Mouse (Mus musculus) limb, embryonic 13.5 days (tissue): ENCODE results near the gene Bcas3. TPM values are rescaled to one million over a fixed set of nuclear protein-coding genes. Genes with fewer than 3 reads are reported as not detected.
A peak's percentile ranks its signal among the peaks of the same experiment; 100 is the strongest.

Experiments used
- ATAC-seq: fragments of 200-750 bp; cut with Nextera tagmentation; 2 replicates; pipeline ENCODE4 v1.8.0; 2017; ENCODE audit warnings: low read depth, moderate number of reproducible peaks, moderate TSS enrichment; ENCODE audit not compliant: low FRiP score
- H3K27ac ChIP-seq: fragments of 300-500 bp; sonication (generic); 2 replicates; pipeline ENCODE4 v1.5.1; 2015; ENCODE audit warnings: inconsistent platforms, mild to moderate bottlenecking, moderate library complexity
- H3K27me3 ChIP-seq: fragments of 300-500 bp; sonication (generic); 2 replicates; pipeline ENCODE4 v1.6.1; 2015; ENCODE audit warnings: mild to moderate bottlenecking, inconsistent platforms
- H3K36me3 ChIP-seq: fragments of 300-500 bp; sonication (generic); 2 replicates; pipeline ENCODE4 v1.6.1; 2015; ENCODE audit warnings: inconsistent platforms, mild to moderate bottlenecking, moderate library complexity
- H3K4me1 ChIP-seq: fragments of 300-500 bp; sonication (generic); 2 replicates; pipeline ENCODE4 v1.6.1; 2015; ENCODE audit warnings: inconsistent platforms
- H3K4me2 ChIP-seq: fragments of 300-500 bp; sonication (generic); replicated peaks from 2 replicates; pipeline ENCODE4 v1.6.1; 2015; ENCODE audit warnings: inconsistent platforms, mild to moderate bottlenecking, moderate library complexity
- H3K4me3 ChIP-seq: fragments of 300-500 bp; sonication (generic); 2 replicates; pipeline ENCODE4 v1.5.1; 2015; ENCODE audit warnings: moderate library complexity, mild to moderate bottlenecking, inconsistent platforms
- H3K9ac ChIP-seq: fragments of 300-500 bp; sonication (generic); 2 replicates; pipeline ENCODE4 v1.6.1; 2015; ENCODE audit warnings: mild to moderate bottlenecking, inconsistent platforms
- H3K9me3 ChIP-seq: fragments of 300-500 bp; sonication (generic); 2 replicates; pipeline ENCODE4 v1.6.1; 2016; ENCODE audit warnings: inconsistent platforms
- WGBS: fragments of 180-500 bp; shearing (Covaris S2); methylation state at CpG from one replicate; pipeline ENCODE4 v1.1.7; 2015; 5-methylcytosine and 5-hydroxymethylcytosine counted together
- polyA plus RNA-seq: library from polyadenylated mRNA; unstranded; fragments of >200 nt; fragmentation: Nextera tagmentation; extraction: Ambion mirVana; gene quantifications from 2 replicates; pipeline ENCODE4 v1.2.1, GENCODE M21; 2015

Bcas3 gene
- polyA plus RNA-seq, 1 experiment from 2014 or later = 30.3 TPM

DNA sequence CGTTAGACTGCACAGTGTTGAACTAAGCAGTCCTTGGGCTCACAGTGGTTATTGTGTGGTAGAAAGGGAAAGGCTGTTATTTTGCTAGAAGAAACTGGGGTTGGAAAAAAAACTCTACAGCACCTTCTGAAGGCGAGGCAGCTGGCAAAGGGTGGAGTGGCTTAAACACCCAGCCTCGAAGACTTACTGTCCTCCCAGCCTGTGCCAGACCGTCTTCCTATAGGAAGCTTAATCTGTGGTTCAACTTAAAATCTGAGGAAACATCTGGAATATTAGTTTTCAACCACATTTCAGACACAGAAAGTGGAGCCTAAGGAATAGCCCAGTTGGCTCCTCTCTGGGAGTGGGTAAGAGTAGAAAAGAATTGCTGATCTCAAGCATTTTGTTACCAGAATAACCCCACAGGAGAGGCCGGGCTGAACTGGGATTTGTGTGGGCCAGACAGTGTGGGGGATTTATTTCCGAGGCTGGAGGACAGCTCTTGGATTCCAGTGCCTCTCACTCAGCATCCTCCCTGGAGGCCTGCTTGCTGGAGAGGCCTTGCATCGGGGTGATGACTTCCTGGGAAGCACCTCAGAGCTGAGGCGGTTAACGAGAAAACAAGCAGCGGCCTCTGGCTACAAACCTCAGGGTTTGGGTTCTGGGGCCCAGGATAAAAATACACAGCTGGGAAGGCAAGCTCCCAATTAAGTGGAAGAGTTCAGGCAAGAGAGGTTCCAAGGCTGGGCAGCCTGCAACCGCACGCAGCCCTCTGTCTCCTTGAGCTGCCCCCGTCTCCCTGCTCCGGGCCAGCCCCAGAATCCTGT lies 406.9 kb downstream of the Bcas3 start:
- no peaks in the 10 kb centered on the region for H3K36me3 ChIP-seq
- no peaks in the 10 kb centered on the region for H3K9me3 ChIP-seq
- no peak overlapping the region for H3K9ac ChIP-seq
- H3K27me3 ChIP-seq = peaks cover 38% of the 10 kb centered on the region
- 32% methylated on average over 14 of the region's 14 CpGs for WGBS
- peak overlapping the region; percentile 56 for H3K27ac ChIP-seq
- H3K4me1 ChIP-seq = peaks cover 40% of the 10 kb centered on the region
- ATAC-seq = peak; percentile 69
- H3K4me3 ChIP-seq = no peak overlapping the region
- H3K4me2 ChIP-seq = no peak overlapping the region

- no peaks in the 10 kb centered on the region for H3K9me3 ChIP-seq
- H3K36me3 ChIP-seq = no peaks in the 10 kb centered on the region
- peak; percentile 57 for ATAC-seq
- H3K9ac ChIP-seq = no peak overlapping the region
- no peak overlapping the region for H3K4me2 ChIP-seq
- H3K4me3 ChIP-seq = no peak overlapping the region
- 23% methylated on average over 6 of the region's 6 CpGs for WGBS
- H3K4me1 ChIP-seq = peaks cover 35% of the 10 kb centered on the region
- peak overlapping the region; percentile 56; the same call in 1 of the 2 replicates for H3K27ac ChIP-seq
- peaks cover 38% of the 10 kb centered on the region for H3K27me3 ChIP-seq
Observed at GRCm38 (mm10) chr11:85760486-85761141, 407.6 kb downstream of the Bcas3 start.

GRCm38 (mm10) chr11:85761170-85761569 lies 408.2 kb downstream of the Bcas3 start:
- 73% methylated on average over 3 of the region's 3 CpGs for WGBS
- peak overlapping the region; percentile 56; the same call in 1 of the 2 replicates for H3K27ac ChIP-seq
- peaks cover 35% of the 10 kb centered on the region for H3K4me1 ChIP-seq
- no peak overlapping the region for H3K9ac ChIP-seq
- no peak for ATAC-seq
- H3K36me3 ChIP-seq = no peaks in the 10 kb centered on the region
- H3K4me2 ChIP-seq = no peak overlapping the region
- no peak overlapping the region for H3K4me3 ChIP-seq
- peaks cover 42% of the 10 kb centered on the region for H3K27me3 ChIP-seq
- no peaks in the 10 kb centered on the region for H3K9me3 ChIP-seq

DNA sequence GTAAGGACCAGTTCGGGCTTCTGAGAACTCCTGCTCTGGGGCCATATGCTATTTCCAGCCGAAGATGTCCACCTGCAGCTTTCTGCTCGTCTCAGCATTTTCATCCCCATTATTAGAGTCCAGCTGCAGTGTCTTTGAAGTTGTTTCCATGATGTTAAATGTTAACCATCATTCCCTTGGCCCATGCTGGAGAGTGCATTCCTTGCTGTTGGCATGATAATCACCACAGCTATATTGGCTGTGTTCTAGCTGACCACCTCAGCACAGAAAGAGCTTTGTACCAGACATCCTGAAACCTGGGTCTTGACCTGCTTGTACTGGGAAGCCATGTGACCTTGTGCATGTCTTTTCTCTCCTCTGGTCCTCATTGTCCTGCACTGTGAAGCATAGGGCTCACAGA lies 410.7 kb downstream of the Bcas3 start:
- WGBS = 73% methylated on average over 3 of the region's 3 CpGs
- no peak overlapping the region for H3K4me3 ChIP-seq
- no peak for ATAC-seq
- H3K27me3 ChIP-seq = peaks cover 53% of the 10 kb centered on the region
- H3K4me1 ChIP-seq = peaks cover 47% of the 10 kb centered on the region
- no peaks in the 10 kb centered on the region for H3K36me3 ChIP-seq
- H3K27ac ChIP-seq = no peak overlapping the region
- no peak overlapping the region for H3K4me2 ChIP-seq
- no peak overlapping the region for H3K9ac ChIP-seq
- no peaks in the 10 kb centered on the region for H3K9me3 ChIP-seq

- peaks cover 69% of the 10 kb centered on the region for H3K27me3 ChIP-seq
- H3K4me1 ChIP-seq = peaks cover 23% of the 10 kb centered on the region
- H3K27ac ChIP-seq = no peak overlapping the region
- ATAC-seq = peak; percentile 33; the same call in 1 of the 2 replicates
- no peaks in the 10 kb centered on the region for H3K9me3 ChIP-seq
- 0 out of 2 replicates have a peak overlapping the region, but pooled peaks have one; percentile 11 for H3K4me2 ChIP-seq
- no peak overlapping the region for H3K9ac ChIP-seq
- H3K4me3 ChIP-seq = no peak overlapping the region
- 22% methylated on average over 7 of the region's 7 CpGs for WGBS
- no peaks in the 10 kb centered on the region for H3K36me3 ChIP-seq
Observed at GRCm38 (mm10) chr11:85766106-85766723, 413.2 kb downstream of the Bcas3 start.

- Histone ChIP-seq H3K4me2 (no peak overlapping the region), H3K36me3 (no peaks in the 10 kb centered on the region), H3K27ac (no peak overlapping the region), H3K27me3 (peaks cover 70% of the 10 kb centered on the region), H3K9me3 (no peaks in the 10 kb centered on the region), H3K4me1 (peaks cover 20% of the 10 kb centered on the region), H3K9ac (no peak overlapping the region), H3K4me3 (no peak overlapping the region)
- WGBS = 59% methylated on average over 6 of the region's 6 CpGs
- ATAC-seq = no peak
Observed at GRCm38 (mm10) chr11:85766811-85767210, 413.8 kb downstream of the Bcas3 start.

GRCm38 (mm10) chr11:85769740-85770139 lies 416.8 kb downstream of the Bcas3 start:
- no peak for ATAC-seq
- no peaks in the 10 kb centered on the region for H3K9me3 ChIP-seq
- peaks cover 32% of the 10 kb centered on the region for H3K4me1 ChIP-seq
- H3K9ac ChIP-seq = no peak overlapping the region
- H3K27ac ChIP-seq = no peak overlapping the region
- no peaks in the 10 kb centered on the region for H3K36me3 ChIP-seq
- H3K4me2 ChIP-seq = no peak overlapping the region
- H3K4me3 ChIP-seq = no peak overlapping the region
- peaks cover 68% of the 10 kb centered on the region for H3K27me3 ChIP-seq
- 86% methylated on average over 2 of the region's 2 CpGs for whole genome bisulfite sequencing

DNA sequence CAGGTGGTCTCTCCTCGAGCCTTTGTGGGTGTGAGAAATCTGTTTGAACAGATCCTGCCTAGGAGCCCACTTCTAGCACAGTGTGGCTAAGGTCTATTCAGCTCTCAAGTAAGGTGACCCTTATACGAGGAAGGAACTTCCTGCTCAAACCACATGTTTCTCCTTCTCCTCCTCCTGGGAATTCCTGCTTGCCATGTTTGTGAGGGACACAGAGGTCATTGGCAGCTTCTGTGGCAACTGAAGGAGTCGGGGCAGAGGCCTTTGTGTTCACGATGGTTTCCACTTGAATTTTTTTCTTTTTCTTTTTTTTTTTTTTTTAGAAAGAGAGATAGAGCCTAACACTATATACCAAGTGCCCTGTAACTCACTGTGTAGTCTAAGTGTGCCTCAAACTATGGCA lies 420.4 kb downstream of the Bcas3 start:
- 43% methylated on average over 4 of the region's 4 CpGs for WGBS
- Histone ChIP-seq H3K4me3 (no peak overlapping the region), H3K4me1 (peaks cover 47% of the 10 kb centered on the region), H3K9ac (no peak overlapping the region), H3K9me3 (no peaks in the 10 kb centered on the region), H3K27me3 (peaks cover 75% of the 10 kb centered on the region), H3K4me2 (no peak overlapping the region), H3K27ac (no peak overlapping the region), H3K36me3 (no peaks in the 10 kb centered on the region)
- no peak for ATAC-seq

DNA sequence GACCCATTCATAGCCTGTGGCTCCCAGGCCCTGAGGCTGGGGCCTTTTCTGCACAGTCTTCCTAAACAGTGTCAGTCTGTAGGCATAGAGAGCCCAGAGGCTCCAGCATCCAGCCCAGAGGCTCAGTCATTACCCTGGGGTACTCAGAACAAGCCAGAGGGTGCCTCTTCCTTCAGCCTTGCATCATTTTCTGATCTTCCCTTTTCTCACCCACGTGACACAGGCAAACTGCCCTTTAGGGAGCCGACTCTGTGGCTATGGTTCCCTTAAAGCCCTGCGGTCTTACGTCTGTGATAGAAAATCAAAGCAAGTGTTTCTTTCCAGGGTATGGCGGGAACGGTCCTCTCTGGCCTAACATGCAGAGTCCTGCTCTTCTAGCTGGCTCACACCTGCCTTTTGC lies 421.7 kb downstream of the Bcas3 start:
- H3K9me3 ChIP-seq = no peaks in the 10 kb centered on the region
- peaks cover 78% of the 10 kb centered on the region for H3K27me3 ChIP-seq
- no peak overlapping the region for H3K9ac ChIP-seq
- no peak overlapping the region for H3K4me3 ChIP-seq
- no peaks in the 10 kb centered on the region for H3K36me3 ChIP-seq
- 51% methylated on average over 6 of the region's 6 CpGs for WGBS
- no peak for ATAC-seq
- H3K4me1 ChIP-seq = peaks cover 47% of the 10 kb centered on the region
- no peak overlapping the region for H3K27ac ChIP-seq
- H3K4me2 ChIP-seq = no peak overlapping the region

DNA sequence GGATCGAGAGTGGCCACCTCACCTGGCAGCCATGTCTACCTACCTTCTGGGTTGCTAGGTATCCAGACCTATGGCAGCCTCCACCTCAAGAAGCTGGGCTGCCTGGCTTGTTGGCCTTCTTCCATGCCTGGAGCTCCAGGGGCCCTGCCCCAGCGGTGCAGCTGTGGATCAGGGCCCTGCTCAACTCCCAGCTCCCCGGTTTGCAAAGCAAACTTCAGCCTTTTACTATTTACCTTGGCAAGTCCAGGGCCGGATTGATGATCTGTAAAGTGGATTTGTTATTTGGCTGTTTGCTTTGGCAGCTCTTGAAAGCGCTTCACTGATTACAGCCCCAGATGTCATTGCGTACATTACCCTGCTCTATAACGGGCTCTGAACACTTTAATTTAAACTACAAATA lies 422.5 kb downstream of the Bcas3 start:
- Histone ChIP-seq H3K27me3 (peaks cover 79% of the 10 kb centered on the region), H3K27ac (no peak overlapping the region), H3K4me1 (peaks cover 47% of the 10 kb centered on the region), H3K9ac (no peak overlapping the region), H3K9me3 (no peaks in the 10 kb centered on the region), H3K4me3 (no peak overlapping the region), H3K36me3 (no peaks in the 10 kb centered on the region), H3K4me2 (no peak overlapping the region)
- 21% methylated on average over 7 of the region's 7 CpGs for WGBS
- peak; percentile 41; the same call in 1 of the 2 replicates for ATAC-seq

DNA sequence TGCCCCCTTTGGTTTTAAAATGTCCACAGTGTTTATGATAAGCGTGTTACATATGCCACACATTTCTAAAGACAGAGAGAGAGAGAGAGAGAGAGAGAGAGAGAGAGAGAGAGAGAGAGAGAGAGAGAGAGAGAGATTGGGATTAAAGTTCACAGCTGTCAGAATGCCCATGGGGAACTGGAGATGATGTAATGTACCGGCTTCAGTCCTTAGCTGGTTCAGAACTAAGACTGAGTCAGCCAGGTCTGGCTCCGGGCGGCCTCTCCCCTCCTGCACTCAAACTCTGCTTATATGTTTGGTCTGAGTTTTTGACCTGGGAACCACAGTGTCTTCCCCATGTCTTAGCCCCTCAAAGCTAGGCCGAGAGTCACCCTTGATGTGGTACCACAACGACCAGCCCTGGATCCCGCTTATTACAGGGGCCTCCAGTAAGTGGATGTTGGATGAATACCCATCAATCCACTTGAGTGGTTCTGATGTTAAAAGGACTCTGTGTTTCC lies 423.9 kb downstream of the Bcas3 start:
- Histone ChIP-seq H3K4me1 (peaks cover 47% of the 10 kb centered on the region), H3K36me3 (no peaks in the 10 kb centered on the region), H3K9ac (no peak overlapping the region), H3K9me3 (no peaks in the 10 kb centered on the region), H3K4me2 (no peak overlapping the region), H3K27ac (no peak overlapping the region), H3K27me3 (peaks cover 80% of the 10 kb centered on the region), H3K4me3 (no peak overlapping the region)
- 60% methylated on average over 7 of the region's 7 CpGs for WGBS
- no peak for ATAC-seq

DNA sequence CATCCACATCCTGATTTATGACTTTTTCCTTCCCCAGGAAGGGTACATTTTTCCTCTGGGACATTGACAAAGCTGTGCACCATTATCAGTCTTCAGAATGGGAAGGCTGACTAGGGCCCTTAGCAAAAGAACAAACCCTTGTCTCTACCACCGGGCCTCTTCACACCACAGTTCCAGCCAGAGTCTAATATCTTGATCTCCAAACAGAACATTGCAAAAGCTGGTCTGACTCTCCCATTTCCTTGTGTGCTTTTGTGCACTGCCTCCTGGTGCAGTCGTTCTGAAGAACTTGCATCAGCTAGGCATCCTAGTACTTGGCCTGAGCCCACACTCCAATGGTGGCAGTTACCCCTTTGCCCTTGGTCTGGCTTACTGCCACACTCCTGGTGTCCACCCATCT lies 425.0 kb downstream of the Bcas3 start:
- Histone ChIP-seq H3K27me3 (peaks cover 74% of the 10 kb centered on the region), H3K4me3 (no peak overlapping the region), H3K4me1 (peaks cover 43% of the 10 kb centered on the region), H3K4me2 (no peak overlapping the region), H3K9ac (no peak overlapping the region), H3K27ac (peak overlapping the region; percentile 10; the same call in 1 of the 2 replicates), H3K36me3 (no peaks in the 10 kb centered on the region), H3K9me3 (no peaks in the 10 kb centered on the region)
- ATAC-seq = no peak
- 83% methylated on average over 2 of the region's 2 CpGs for WGBS
